Mouse (Mus musculus) kidney, adult 2 months (tissue): ENCODE results near the gene Prps1.

Experiments used
- CTCF ChIP-seq: fragments of 200-500 bp; conservative IDR thresholded peaks from 2 replicates; pipeline ENCODE4 v1.5.1; 2011; ENCODE audit warnings: low read depth, mild to moderate bottlenecking, control low read depth, low read length, moderate library complexity, mixed read lengths; ENCODE audit not compliant: insufficient read depth, insufficient read length
- POLR2A ChIP-seq: fragments of 200-500 bp; IDR thresholded peaks from one replicate; pipeline ENCODE4 v1.6.1; 2011; ENCODE audit warnings: low read depth, low read length, control low read depth

GRCm38 (mm10) chrX:140437906-140438305 is 18.5 kb upstream of the Prps1 start:
- TF ChIP-seq POLR2A, result no peak
- no peak for TF ChIP-seq CTCF
